Mouse (Mus musculus) common myeloid progenitor, adult 5-6 weeks (primary cell): ENCODE results near the gene Enkd1. TPM values are rescaled to one million over a fixed set of nuclear protein-coding genes. Genes with fewer than 3 reads are reported as not detected.

ENCODE experiments used
- ATAC-seq: replicated peaks from 2 replicates; pipeline ENCODE4 v1.8.0; 2016; ENCODE audit warnings: low read depth, mild to moderate bottlenecking, moderate TSS enrichment, inconsistent platforms; ENCODE audit not compliant: poor library complexity, severe bottlenecking
- total RNA-seq: library from RNA; stranded (forward); fragments of 200-1000, 187-1606 nt; gene quantifications from 2 replicates; pipeline ENCODE4 v1.2.3, GENCODE M21; 2017

Gene Enkd1
- total RNA-seq, 1 experiment from 2014 or later, result 12.9 TPM

GRCm38 (mm10) chr8:105702731-105703415 lies 5.1 kb downstream of the Enkd1 start:
- ATAC-seq, result no peak

GRCm38 (mm10) chr8:105702001-105702401 lies 6.0 kb downstream of the Enkd1 start:
- no peak for ATAC-seq

DNA sequence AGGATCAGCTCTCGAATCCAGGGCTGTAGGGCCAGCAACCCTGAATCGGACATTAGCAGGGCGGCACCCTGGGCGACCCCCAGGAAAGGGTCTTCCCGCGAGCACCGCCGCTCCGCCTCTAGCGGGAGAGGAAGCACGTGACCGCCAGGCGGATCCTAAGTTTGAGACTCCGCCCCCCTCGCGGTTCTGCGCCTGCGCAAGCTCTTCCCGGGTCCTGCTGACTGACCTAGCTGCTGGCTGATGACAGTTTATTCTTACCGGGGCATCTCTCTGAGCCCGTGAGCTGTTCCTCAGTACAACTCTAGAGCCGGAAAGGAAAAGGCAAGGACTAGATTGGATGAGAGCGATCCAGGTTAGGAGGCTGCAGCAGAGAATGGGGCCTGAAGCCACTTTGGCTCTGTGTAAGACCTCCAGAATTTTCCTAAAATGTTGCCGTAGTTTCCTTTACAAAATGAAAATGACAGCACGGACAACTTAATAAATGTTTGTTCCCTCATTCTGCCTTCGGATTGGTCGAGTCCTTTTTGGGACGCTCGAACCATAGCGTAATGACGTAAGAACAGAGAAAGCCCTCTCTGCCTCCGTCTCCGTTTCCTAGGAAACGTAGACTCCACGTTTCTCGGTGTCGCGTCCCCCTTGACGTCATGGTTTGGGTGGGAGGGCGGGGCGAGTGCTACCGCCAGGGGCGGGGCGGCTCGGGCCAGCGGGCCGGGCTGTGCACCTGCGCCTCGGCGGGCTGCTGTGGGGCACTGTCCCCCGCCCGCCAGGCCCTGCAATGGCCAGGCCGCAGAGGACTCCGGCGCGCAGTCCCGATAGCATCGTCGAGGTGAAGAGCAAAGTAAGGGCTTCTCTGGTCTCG lies 6.8 kb downstream of the Enkd1 start, which contains the start of the genes Acd and Pard6a:
Gene Acd, minus strand, starts transcription at position 137 of the 859 bp plus-strand sequence.
Gene Pard6a, plus strand, starts transcription at position 183 of the 859 bp plus-strand sequence.
- ATAC-seq, result peak; percentile 77

GRCm38 (mm10) chr8:105700566-105700965 lies 7.4 kb downstream of the Enkd1 start:
- ATAC-seq, result peak; percentile 55

DNA sequence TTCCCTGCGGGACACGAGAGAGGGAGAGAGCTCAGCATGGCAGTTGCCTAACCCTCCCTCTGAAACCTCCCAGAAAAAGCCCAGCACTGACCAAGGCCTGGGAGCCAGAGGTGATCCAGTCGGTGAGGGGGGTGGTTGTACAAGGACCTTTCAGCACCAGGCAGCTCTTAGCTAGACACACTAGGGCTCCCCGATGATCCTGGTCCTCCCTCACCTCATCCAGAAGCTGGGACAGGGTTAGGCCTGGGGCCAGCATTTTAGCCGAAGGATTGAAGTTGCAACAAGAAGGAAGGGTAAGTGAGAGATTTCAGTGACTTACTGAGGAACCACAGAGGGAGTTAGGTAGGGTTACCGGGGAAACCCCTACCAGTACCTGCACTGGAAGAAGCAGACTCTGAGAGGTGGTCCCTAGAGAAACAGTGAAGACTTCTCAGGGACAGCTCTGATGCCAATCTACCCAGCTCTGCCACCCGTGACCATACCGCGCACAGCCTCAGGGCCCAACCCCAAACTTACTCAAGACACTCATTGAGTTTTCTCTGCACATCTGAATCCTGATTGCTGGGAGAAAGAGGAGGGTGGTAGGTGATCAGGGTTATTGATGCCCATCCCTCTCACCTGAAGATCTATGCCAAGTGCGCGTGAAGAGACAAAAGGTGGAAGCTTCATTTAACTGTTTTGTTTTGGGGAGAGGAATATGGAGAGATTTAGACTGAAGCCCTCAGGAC lies 8.4 kb downstream of the Enkd1 start:
- ATAC-seq, result no peak

DNA sequence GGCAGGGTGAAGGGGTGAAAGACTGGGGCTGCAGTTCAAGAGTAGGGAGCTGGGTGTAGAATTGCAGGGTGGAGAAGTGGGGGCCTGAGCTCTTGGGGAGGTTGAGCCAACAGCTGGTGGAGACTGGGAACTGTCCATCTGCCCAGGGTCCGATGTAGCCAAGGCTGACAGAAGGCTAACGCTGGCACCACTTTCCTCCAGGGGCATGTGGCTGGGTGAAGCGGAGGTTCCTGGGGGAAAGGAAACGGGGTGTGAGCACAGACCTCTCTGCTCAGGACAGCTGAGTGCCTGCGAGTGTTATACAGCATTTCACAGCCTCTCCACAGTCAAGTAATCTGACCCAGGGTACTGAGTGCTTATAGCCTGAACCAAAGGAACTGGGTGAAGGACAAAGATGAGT lies 9.3 kb downstream of the Enkd1 start:
- ATAC-seq, result no peak

DNA sequence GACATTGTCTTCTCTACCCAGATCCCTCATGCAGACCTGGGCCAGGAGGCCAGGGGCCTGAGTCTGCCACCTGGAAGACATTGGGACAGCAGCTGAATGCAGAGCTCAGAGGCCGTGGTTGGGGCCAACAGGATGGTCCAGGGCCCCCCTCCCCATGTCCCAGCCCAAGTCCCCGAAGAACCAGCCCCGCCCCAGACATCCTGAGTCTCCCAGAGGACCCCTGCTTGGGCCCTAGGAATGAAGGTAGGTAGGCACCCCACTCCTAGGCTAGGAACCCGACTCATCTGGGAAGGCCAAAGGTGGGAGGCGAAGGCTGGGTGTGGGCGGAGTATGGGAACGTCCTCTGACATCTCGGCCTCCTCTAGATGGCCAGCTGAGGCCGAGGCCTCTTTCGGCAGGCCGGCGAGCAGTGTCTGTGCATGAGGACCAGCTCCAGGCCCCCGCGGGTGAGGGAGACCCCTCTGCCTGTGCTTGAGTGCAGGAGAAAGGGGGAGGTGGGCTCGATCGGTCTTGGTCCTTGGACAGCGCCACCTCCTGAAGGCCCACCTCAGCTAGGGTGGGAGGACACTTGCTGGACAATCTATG lies 10.7 kb downstream of the Enkd1 start:
- ATAC-seq, result no peak

GRCm38 (mm10) chr8:105695080-105695780 lies 12.8 kb downstream of the Enkd1 start:
- ATAC-seq, result no peak

DNA sequence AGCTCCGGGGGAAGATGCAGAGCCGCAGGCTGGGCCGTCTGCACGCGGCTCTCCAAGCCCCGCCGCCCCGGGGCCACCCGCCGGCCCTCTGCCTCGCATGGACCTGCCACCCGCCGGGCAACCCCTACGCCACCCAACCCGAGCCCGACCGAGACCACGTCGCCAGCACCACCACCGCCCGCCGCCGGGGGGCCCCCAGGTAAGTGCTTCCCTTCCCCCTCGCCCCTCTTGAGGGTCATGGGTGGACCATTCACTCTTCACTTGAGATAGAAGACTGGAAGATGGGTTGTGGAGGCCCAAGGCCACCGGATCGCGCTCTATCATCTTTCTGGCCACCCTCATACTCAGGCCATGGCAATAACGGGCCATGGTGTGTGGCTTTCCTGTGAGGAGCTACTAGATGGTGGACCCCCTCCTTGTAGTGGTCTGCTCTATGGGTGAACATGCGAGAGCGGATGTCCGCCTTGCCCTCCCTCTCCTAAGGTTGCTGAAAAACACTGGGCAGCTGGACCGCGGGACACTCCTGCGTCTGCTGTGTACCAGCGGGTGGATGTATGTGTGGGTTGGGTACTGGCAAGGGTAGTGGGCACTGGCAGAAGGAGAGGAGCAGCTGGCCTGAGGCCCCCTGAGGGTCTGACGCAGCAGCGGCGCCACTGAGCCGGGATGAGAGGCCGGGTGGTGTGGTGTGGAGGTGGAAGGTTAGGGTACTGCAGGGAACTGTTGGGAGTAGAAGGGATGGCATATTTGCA lies 13.8 kb downstream of the Enkd1 start:
- no peak for ATAC-seq

GRCm38 (mm10) chr8:105693648-105694047 lies 14.4 kb downstream of the Enkd1 start:
- no peak for ATAC-seq

DNA sequence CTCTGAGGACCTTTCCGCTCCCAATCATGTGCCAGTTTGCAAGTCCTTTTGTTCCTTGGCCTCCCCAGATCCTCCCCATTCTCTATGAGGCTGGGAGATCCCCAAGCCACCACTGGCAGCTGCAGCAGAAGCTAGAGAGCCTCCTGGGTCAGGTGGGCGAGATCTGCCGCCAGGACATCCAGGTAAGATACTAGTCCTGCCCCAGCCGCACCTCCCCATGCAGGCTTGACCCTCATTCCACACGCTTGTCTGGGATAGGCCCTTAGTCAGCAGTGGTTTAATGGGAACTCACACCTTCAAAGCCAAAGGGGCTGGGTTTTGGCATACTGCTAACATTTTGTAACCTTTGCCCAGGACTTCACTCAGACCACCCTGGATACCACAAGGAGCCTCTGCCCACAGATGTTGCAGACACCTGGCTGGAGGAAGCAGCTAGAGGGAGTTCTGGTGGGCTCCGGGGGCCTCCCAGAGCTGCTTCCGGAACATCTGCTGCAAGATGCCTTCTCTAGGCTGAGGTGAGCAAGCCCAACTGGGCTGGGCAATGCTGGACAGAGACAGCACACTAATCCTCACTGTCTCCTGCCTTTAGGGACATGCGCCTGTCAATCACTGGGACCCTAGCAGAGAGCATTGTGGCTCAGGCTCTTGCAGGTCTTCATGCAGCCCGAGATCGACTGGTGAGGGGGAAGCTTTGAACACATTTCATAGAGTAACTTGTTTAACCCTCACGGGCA lies 15.4 kb downstream of the Enkd1 start:
- no peak for ATAC-seq

GRCm38 (mm10) chr8:105690978-105691377 lies 17.0 kb downstream of the Enkd1 start:
- no peak for ATAC-seq

GRCm38 (mm10) chr8:105689983-105690360 lies 18.0 kb downstream of the Enkd1 start:
- ATAC-seq, result no peak

GRCm38 (mm10) chr8:105689256-105689982 lies 18.6 kb downstream of the Enkd1 start:
- no peak for ATAC-seq

DNA sequence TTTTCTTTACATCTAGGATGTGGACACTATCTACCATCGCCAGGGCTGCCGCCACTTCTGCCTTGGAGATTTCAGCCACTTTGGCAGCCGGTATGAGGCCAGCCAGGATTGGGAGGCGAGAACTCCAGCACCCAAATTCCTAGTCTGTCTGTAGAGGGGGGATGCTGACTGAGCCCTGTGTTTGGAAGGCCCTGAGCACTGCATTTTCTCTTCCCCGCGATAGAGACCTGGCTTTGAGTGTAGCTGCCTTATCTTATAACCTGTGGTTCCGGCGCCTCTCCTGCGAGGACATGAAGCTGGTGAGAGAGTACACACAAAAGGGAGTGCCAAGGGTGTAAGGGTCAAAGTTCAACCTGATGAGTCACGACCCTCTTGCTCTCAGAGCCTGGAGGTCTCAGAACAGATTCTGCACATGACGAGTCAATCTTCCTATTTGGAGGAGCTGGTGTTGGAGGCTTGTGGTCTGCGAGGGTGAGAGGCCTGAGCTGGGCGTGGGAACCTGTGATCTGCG lies 19.7 kb downstream of the Enkd1 start:
- no peak for ATAC-seq

GRCm38 (mm10) chr8:105687512-105687911 lies 20.5 kb downstream of the Enkd1 start:
- ATAC-seq, result no peak

DNA sequence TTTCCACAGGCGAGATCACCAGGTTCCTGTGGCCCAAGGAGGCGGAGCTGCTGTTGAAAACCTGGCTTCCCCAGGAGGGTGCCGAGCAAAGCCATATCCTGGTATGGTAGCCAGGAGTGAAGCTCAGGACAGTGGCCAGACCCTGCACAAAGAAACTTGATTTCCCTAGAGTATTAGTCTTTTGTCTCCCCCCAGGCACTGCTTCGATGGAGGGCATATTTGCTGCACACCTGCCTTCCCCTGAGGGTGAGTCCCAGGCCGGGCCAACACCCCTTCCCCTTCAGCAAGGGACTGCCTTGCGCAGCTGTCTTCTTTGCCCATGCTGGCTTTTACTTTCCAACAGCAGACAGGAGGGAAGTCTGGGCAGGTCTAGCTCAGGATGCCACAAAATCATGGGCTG lies 21.5 kb downstream of the Enkd1 start:
- ATAC-seq, result no peak
